Mouse (Mus musculus) erythroblast, embryonic 14.5 days (primary cell): Measurements from ENCODE around the gene Gja3.

Source experiments
- GATA1 ChIP-seq: IDR thresholded peaks from 2 replicates; pipeline ENCODE4 v1.6.1; 2012; ENCODE audit warnings: low read length, inconsistent platforms, mixed read lengths
- TAL1 ChIP-seq: IDR thresholded peaks from 3 replicates; pipeline ENCODE4 v1.6.1; 2012; ENCODE audit warnings: low read length, inconsistent platforms, mixed read lengths

- TF ChIP-seq TAL1 = no peak
- no peak for TF ChIP-seq GATA1
Measured at GRCm38 (mm10) chr14:57043863-57044262, 14.0 kb downstream of the Gja3 start.
